Mouse (Mus musculus) heart, adult 2 months (tissue): Measurements from ENCODE around the gene Ube4b.

Source experiments
- CTCF ChIP-seq: fragments of 200-600 bp; IDR thresholded peaks from 2 replicates; pipeline ENCODE4 v1.8.1; 2022; ENCODE audit warnings: antibody characterized with exemption, mild to moderate bottlenecking, moderate library complexity
- POLR2A ChIP-seq: fragments of 200-500 bp; IDR thresholded peaks from 2 replicates; pipeline ENCODE4 v1.6.1; 2011; ENCODE audit warnings: mild to moderate bottlenecking, low read depth, low read length, control low read depth; ENCODE audit not compliant: insufficient read depth

DNA sequence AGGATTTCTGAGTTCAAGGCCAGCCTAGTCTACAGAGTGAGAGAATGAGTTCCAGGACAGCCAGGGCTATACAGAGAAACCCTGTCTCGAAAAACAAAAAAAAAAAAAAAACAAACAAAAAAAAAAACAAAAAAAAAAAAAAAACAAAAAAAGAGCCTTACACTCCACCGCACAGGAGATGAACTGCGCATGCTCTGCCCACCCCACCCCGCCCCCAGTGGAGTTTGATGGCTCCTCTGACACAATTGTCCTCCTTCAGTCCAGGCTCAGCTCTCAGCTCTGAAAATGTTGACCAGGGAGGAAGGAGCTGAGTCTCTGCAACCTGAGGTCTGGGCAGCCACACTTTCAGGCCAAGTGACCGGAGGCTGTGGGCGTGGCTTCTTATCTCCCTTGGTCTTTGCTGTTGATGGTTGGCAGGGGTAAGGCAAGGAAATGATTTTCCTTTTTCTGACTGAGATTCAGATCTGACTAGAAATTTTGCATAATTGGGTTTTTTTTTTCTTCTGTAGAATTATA, 36.9 kb upstream of the Ube4b start:
- no peak for TF ChIP-seq CTCF
- TF ChIP-seq POLR2A = no peak
